Mouse (Mus musculus): ENCODE results near the gene Lonp1.

DNA sequence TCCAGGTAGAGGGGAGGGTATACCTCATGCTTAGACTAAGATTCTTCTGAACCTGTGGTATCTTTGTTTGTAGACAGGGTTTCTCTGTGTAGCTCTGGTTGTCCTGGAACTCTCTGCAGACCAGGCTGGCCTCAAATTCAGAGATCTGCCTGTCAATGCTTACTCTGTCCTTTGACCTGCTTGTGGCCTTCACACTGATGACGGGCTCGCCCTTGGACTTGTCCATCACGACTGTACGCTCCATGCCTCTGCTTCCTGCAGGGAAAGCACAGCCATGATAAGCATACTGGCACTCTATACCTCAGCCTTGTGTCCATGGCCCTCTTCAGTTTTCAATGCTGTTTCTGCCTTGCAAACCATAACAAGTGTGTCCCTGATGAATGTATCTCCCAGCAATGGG, 59.3 kb downstream of the Lonp1 start:
- TF ChIP-seq CTCF (IDR thresholded peaks at IDR 0.05; ENCODE audit: control insufficient read depth, insufficient read depth, insufficient read length), result no peak
- no peak for TF ChIP-seq USF1 (IDR thresholded peaks at IDR 0.05; ENCODE audit: low read depth)
- no peak for TF ChIP-seq MAX (IDR thresholded peaks at IDR 0.05)
